Mouse (Mus musculus) intestine, postnatal 0 days (tissue): ENCODE results near the gene Abcg4. TPM values are rescaled to one million over a fixed set of nuclear protein-coding genes. Genes with fewer than 3 reads are reported as not detected.

Experiments
- ATAC-seq: fragments of 200-750 bp; cut with Nextera tagmentation; 2 replicates; pipeline ENCODE4 v1.8.0; 2017; ENCODE audit warnings: mild to moderate bottlenecking, moderate TSS enrichment, moderate library complexity
- H3K27ac ChIP-seq: fragments of 300-500 bp; sonication (generic); 2 replicates; pipeline ENCODE4 v1.5.1; 2014; ENCODE audit warnings: mild to moderate bottlenecking, low read depth, low read length, moderate library complexity
- H3K27me3 ChIP-seq: fragments of 300-500 bp; sonication (generic); replicated peaks from 2 replicates; pipeline ENCODE4 v1.6.1; 2014; ENCODE audit warnings: low read length, mixed read lengths; ENCODE audit not compliant: control insufficient read depth, insufficient read depth
- H3K36me3 ChIP-seq: fragments of 300-500 bp; sonication (generic); 2 replicates; pipeline ENCODE4 v1.6.1; 2014; ENCODE audit warnings: mild to moderate bottlenecking, moderate library complexity; ENCODE audit not compliant: control insufficient read depth, insufficient read depth
- H3K4me1 ChIP-seq: fragments of 300-500 bp; sonication (generic); replicated peaks from 2 replicates; pipeline ENCODE4 v1.6.1; 2014; ENCODE audit warnings: antibody characterized with exemption, low read length, mixed read lengths; ENCODE audit not compliant: control insufficient read depth, insufficient read depth
- H3K4me2 ChIP-seq: fragments of 300-500 bp; sonication (generic); replicated peaks from 2 replicates; pipeline ENCODE4 v1.6.1; 2014; ENCODE audit warnings: low read depth, mild to moderate bottlenecking, moderate library complexity
- H3K4me3 ChIP-seq: fragments of 300-500 bp; sonication (generic); 2 replicates; pipeline ENCODE4 v1.5.1; 2014; ENCODE audit warnings: low read depth, low read length
- H3K9ac ChIP-seq: fragments of 300-500 bp; sonication (generic); 2 replicates; pipeline ENCODE4 v1.6.1; 2014; ENCODE audit warnings: mild to moderate bottlenecking, low read depth, low read length
- H3K9me3 ChIP-seq: fragments of 300-500 bp; sonication (generic); 2 replicates; pipeline ENCODE4 v1.6.1; 2016; ENCODE audit warnings: mixed run types; ENCODE audit not compliant: control insufficient read depth
- CTCF ChIP-seq: sonication (generic); IDR thresholded peaks from 2 replicates; pipeline ENCODE4 v1.5.1; 2016; ENCODE audit warnings: low read depth, mild to moderate bottlenecking, control low read depth, antibody characterized with exemption, moderate library complexity
- WGBS: fragments of 180-500 bp; shearing (Covaris S2); extraction: QIAGEN DNeasy Blood & Tissue Kit; methylation state at CpG from one replicate; pipeline ENCODE4 v1.1.7; 2014; 5-methylcytosine and 5-hydroxymethylcytosine counted together
- polyA plus RNA-seq: library from polyadenylated mRNA; unstranded; fragments of >200 nt; fragmentation: Nextera tagmentation; extraction: Ambion mirVana; gene quantifications from 2 replicates; pipeline ENCODE4 v1.2.1, GENCODE M21; 2015

The Abcg4 gene
- polyA plus RNA-seq, 1 experiment from 2014 or later, result 1.1 TPM

DNA sequence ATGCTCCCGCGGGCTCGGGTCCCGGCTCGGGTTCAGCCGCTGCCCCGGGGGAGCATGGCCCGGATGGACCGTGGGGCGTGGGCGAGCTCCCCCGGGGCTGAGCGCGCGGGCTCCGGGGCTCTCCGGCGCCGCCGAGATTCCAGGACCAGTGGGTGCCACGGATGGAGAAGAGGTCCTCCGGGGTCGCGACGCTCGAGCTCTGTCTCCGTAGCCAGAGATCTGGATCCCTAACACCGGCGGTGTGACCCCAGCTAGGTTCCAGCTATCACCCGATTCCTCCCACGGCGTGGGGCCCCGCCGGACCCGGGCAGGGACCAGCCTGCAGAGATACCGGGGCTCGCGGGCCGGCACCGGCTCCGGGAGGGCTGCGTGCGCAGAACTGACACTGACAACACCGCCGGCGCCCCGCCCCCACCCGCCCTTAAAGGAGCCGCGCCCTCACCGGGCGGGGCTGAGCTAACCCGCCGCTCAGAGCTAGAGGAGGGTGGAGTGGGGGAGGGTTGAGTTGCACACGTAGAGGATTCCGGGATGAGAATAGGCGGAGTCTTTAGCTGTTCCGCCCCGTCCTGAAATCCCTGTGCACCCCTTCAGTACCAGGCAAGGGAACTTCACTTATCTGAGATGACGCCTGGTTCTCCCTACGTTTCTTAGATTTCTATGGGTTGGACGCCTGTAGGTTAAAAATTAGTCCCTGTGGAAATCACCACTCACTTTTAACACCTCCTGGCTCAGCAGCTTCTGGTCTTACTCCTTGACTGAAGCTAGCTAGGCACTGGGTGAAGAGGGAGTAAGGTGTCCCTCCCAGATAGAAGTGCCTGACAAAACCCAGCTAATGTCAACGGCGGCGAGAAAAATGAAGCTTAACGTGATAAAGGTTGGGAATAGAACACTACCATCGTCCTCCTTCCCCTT lies 31.7 kb upstream of the Abcg4 start, which contains the start of gene C2cd2l:
C2cd2l (minus strand) TSS at position 399 of the 912 bp plus-strand sequence.
- ATAC-seq, result peak; percentile 91
- Histone ChIP-seq H3K27ac (peak within 1 kb of the TSS; percentile 91), H3K4me2 (peak within 1 kb of the TSS; percentile 91), H3K4me1 (peaks cover 4% of the 10 kb centered on the region; the same call in 1 of the 2 replicates), H3K4me3 (peak within 1 kb of the TSS; percentile 96), H3K36me3 (peaks cover 19% of the 10 kb centered on the region), H3K9ac (peak within 1 kb of the TSS; percentile 89), H3K9me3 (no peaks in the 10 kb centered on the region), H3K27me3 (no peaks in the 10 kb centered on the region)
- under 1% methylated on average over 67 of the region's 67 CpGs for WGBS
- TF ChIP-seq CTCF, result no peak

DNA sequence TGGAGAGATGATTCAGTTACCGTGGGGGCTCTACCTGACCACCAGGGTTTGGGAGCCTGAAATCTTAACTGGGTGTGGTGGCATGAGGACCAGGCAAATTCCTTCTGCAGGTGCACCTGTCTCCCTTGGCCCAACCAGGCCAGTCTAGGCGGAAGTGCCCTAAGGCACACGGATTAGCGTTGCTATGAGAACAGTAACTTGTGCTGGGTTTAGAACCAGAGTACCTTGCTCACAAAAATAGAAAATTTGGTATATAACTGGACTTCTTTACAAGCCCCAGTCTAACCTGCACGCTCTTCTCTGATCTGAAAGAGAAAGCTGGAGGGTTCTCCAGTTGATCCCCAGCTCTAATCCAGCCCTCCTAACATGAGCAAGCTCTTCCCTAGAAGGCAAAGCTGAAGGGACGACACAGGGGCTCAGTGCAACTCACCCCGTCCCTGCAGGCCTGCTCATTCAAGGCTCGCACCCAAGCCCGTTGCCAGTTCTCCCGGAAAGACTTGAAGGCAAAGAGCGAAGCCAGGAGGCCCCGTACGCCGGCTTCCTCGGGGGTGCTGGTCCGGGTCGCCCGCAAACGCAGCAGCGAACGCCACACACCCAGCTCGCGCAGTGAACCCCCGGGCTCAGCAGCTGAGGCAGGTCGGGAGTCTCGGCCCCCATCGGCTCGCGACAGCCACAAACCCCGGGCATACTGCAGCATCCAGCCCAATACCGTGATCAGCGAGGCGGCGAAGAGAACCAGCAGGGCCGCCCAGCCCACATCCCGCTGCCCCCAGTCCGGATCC lies 30.9 kb upstream of the Abcg4 start:
- no peak for ATAC-seq
- Histone ChIP-seq H3K4me2 (peak overlapping the region; percentile 91), H3K9ac (peak overlapping the region; percentile 89), H3K9me3 (no peaks in the 10 kb centered on the region), H3K4me3 (peak overlapping the region; percentile 96), H3K36me3 (peaks cover 28% of the 10 kb centered on the region), H3K27ac (peak overlapping the region; percentile 91), H3K27me3 (no peaks in the 10 kb centered on the region), H3K4me1 (peaks cover 4% of the 10 kb centered on the region; the same call in 1 of the 2 replicates)
- no peak for TF ChIP-seq CTCF
- 3% methylated on average over 37 of the region's 37 CpGs for WGBS

DNA sequence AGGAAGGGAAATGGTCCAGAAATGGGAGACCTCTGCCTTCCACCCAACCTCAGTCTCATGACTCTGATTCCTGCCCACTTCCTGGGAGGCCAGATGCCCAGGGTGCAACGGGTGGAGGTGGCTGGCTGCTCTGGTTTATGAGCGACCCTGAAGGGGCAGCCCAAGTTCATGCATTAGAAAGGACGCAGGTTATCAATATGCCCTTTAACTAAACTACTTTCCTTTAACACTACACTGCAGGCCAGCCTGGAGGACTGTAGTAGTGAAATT lies 30.3 kb upstream of the Abcg4 start:
- 18% methylated on average over 3 of the region's 3 CpGs for WGBS
- H3K4me3 ChIP-seq, result peak overlapping the region; percentile 96
- no peaks in the 10 kb centered on the region for H3K27me3 ChIP-seq
- no peak for TF ChIP-seq CTCF
- peak overlapping the region; percentile 91 for H3K27ac ChIP-seq
- no peaks in the 10 kb centered on the region for H3K9me3 ChIP-seq
- peaks cover 33% of the 10 kb centered on the region for H3K36me3 ChIP-seq
- peak; percentile 29 for ATAC-seq
- H3K9ac ChIP-seq, result peak overlapping the region; percentile 89; the same call in 1 of the 2 replicates
- H3K4me2 ChIP-seq, result peak overlapping the region; percentile 91
- H3K4me1 ChIP-seq, result peaks cover 4% of the 10 kb centered on the region; the same call in 1 of the 2 replicates

DNA sequence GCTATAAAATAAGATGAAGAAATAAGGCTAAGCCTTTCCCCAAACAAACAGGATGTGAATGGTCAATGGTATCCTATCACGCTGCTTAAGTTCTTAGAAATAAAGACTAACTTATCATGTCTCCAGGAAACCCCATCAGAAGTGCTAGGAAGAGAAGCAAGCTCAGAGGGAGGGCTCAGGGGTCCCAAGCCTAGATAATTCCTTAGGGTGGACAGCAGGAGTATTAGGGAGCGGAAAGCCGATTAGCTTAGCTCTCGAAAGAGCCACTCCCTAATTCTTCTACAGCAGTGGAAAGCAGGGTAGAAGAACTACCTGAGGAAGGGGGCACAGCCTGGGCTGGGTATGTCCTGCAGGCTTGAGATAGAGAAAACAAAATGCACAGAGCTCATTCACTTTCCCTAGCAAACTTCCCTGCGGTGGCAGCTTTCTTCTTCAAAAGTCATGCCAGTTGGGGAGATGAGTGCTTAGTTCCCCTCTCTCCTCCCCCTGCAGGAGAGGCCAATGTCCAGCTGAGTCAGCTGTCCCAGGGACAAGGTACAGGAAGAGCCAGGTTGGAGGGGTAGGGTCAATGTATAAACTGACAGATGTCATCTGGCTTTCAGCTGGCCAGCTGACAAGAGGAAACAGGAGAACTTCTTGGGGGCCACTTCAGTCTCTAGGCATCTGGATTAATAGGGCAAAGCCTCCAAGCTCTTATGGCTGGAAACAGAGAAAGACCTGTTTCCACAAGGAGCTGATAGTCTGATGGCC lies 29.8 kb upstream of the Abcg4 start:
- no peaks in the 10 kb centered on the region for H3K9me3 ChIP-seq
- peaks cover 4% of the 10 kb centered on the region; the same call in 1 of the 2 replicates for H3K4me1 ChIP-seq
- TF ChIP-seq CTCF, result no peak
- peak overlapping the region; percentile 91 for H3K4me2 ChIP-seq
- H3K27ac ChIP-seq, result peak overlapping the region; percentile 91
- H3K27me3 ChIP-seq, result no peaks in the 10 kb centered on the region
- H3K9ac ChIP-seq, result peak overlapping the region; percentile 89
- 43% methylated on average over 5 of the region's 5 CpGs for WGBS
- peaks cover 38% of the 10 kb centered on the region for H3K36me3 ChIP-seq
- peak overlapping the region; percentile 96 for H3K4me3 ChIP-seq
- peak; percentile 72 for ATAC-seq

DNA sequence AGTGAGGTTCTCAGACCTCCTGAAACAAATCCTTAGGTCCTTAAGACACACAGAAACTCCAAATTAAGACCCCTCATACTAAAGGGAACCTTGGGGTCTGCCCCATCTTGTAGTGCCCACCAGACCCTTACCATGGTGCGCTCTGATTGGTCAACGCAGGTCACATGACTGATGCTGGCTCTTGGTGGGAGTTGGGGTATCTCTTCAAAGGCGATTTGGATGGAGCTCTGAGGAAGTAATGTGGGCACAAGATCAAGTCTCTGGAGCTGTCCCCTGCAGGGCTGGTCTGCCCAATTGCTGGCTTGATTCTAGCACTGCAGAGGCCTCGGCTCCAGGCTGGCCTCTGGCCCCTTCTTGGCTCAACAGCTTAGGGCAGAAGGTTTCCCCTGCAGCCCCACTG lies 29.0 kb upstream of the Abcg4 start:
- Histone ChIP-seq H3K4me3 (peak overlapping the region; percentile 96), H3K36me3 (peaks cover 46% of the 10 kb centered on the region), H3K9ac (0 out of 2 replicates have a peak overlapping the region, but pooled peaks have one; percentile 17), H3K27me3 (no peaks in the 10 kb centered on the region), H3K4me1 (peaks cover 4% of the 10 kb centered on the region; the same call in 1 of the 2 replicates), H3K4me2 (peak overlapping the region; percentile 91), H3K27ac (peak overlapping the region; percentile 91), H3K9me3 (no peaks in the 10 kb centered on the region)
- TF ChIP-seq CTCF, result no peak
- ATAC-seq, result no peak
- 71% methylated on average over 4 of the region's 4 CpGs for WGBS
